Mouse (Mus musculus) thymus, adult 2 months (tissue): ENCODE measurements at regions not wholly inside any gene's neighbourhood (a gene's known extent, or its start where the extent isn't known, plus 50 kb on each side); places are given as distances from the start of the nearest gene placed in this dataset.

Experiments
- DNase-seq: peaks from one replicate; pipeline ENCODE4 v3.0.0; 2021
- H3K27ac ChIP-seq: fragments of 200-500 bp; 2 replicates; pipeline ENCODE4 v1.5.1; 2012; ENCODE audit warnings: low read length, control low read depth; ENCODE audit not compliant: control insufficient read depth, insufficient read depth
- H3K27me3 ChIP-seq: fragments of 200-500 bp; 2 replicates; pipeline ENCODE4 v1.6.1; 2012; ENCODE audit warnings: mild to moderate bottlenecking, low read length, moderate library complexity, mixed read lengths; ENCODE audit not compliant: control insufficient read depth, insufficient read depth
- H3K36me3 ChIP-seq: fragments of 200-500 bp; 2 replicates; pipeline ENCODE4 v1.6.1; 2012; ENCODE audit warnings: mild to moderate bottlenecking, low read length, moderate library complexity; ENCODE audit not compliant: control insufficient read depth, insufficient read depth
- H3K4me1 ChIP-seq: fragments of 200-500 bp; replicated peaks from 2 replicates; pipeline ENCODE4 v1.6.1; 2012; ENCODE audit warnings: low read length; ENCODE audit not compliant: control insufficient read depth, insufficient read depth
- H3K4me3 ChIP-seq: fragments of 200-500 bp; 2 replicates; pipeline ENCODE4 v1.5.1; 2012; ENCODE audit warnings: mild to moderate bottlenecking, low read length, control low read depth, moderate library complexity; ENCODE audit not compliant: control insufficient read depth, insufficient read depth
- CTCF ChIP-seq: fragments of 200-500 bp; IDR thresholded peaks from 2 replicates; pipeline ENCODE4 v1.5.1; 2012; ENCODE audit warnings: mild to moderate bottlenecking, control low read depth, low read length, moderate library complexity, borderline replicate concordance; ENCODE audit not compliant: control insufficient read depth, poor library complexity, insufficient read depth; ENCODE audit errors: extremely low read depth
- POLR2A ChIP-seq: fragments of 200-500 bp; IDR thresholded peaks from 2 replicates; pipeline ENCODE4 v1.6.1; 2012; ENCODE audit warnings: mild to moderate bottlenecking, low read length, control low read depth, moderate library complexity; ENCODE audit not compliant: control insufficient read depth, poor library complexity, insufficient read depth; ENCODE audit errors: extremely low read depth
- WGBS: fragments of 180-500 bp; shearing (Covaris S2); methylation state at CpG from one replicate; pipeline ENCODE4 v1.1.7; 2018; 5-methylcytosine and 5-hydroxymethylcytosine counted together

DNA sequence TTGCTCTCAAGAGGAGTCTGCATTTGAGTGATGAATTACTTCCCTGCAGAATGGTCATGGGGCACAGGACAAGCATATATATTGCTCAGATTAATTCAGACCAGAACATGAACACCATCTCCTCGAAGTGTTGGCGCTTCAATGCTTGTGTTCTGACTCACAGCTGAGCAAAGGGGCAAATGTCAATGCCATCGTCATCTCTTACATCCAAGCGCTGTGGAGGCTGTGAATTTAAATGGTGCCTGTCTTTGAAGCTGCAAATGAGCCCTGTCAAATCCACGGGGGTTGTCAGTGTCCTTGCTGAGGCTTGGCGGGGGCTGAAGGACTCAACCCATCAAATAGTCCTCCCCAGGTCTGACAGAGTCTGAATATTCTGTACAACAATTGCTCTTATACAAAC, 261.2 kb downstream of the Rngtt start:
- no peak for TF ChIP-seq CTCF
- 89% methylated on average over 6 of the region's 6 CpGs for WGBS
- no peak overlapping the region for H3K4me3 ChIP-seq
- H3K27me3 ChIP-seq: no peaks in the 10 kb centered on the region
- H3K36me3 ChIP-seq: no peaks in the 10 kb centered on the region
- no peak overlapping the region for H3K27ac ChIP-seq
- no peak for DNase-seq
- H3K4me1 ChIP-seq: 0 out of 2 replicates have a peak, but pooled peaks cover 2% of the 10 kb centered on the region

DNA sequence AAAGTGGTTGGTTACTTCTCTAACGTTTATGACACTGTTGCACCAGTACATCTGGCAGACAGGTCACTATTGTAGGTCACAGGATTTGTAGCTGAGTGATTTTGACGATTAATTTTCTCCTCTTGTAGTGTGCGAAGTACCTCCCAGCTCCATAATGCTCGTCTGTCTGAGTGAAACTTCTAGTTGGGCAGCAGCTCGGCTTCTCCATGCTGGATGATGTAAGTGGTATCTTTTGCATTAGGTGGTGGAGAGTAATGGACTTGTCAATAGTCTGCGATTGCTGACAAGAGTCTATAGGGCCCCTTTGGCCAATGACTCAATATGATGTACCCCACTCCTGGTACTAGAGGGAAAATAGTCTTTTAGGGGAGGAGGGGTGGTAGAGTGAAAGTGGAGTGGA, 267.5 kb downstream of the Rngtt start:
- 94% methylated on average over 6 of the region's 6 CpGs for WGBS
- TF ChIP-seq CTCF: no peak
- TF ChIP-seq POLR2A: no peak

DNA sequence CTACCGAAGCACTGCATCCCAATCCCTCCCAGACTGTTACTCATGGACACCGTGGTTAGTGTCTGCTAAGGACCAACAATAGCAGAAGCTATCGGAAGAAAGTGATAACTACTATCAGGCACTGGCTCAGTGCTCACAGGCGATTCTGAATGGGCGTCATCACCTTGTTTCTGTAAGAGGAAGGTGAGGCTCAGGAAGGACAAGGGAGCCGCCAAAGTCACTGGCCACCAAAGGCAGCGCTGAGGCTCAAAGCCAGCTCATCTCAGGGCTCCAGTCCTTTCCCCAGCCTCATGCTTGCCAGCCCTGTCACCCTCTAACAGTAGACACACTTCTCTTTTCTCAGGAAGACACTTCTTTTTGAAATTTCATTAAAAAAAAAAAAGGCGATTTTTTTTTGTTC, 270.4 kb downstream of the Rngtt start:
- H3K4me1 ChIP-seq: peaks cover 9% of the 10 kb centered on the region
- WGBS: 77% methylated on average over 8 of the region's 8 CpGs

More for the DNA sequence above, 267.5 kb downstream of the Rngtt start:
- Histone ChIP-seq H3K36me3 (no peaks in the 10 kb centered on the region), H3K27me3 (no peaks in the 10 kb centered on the region), H3K27ac (no peak overlapping the region), H3K4me1 (peaks cover 11% of the 10 kb centered on the region), H3K4me3 (no peak overlapping the region)
- no peak for DNase-seq

DNA sequence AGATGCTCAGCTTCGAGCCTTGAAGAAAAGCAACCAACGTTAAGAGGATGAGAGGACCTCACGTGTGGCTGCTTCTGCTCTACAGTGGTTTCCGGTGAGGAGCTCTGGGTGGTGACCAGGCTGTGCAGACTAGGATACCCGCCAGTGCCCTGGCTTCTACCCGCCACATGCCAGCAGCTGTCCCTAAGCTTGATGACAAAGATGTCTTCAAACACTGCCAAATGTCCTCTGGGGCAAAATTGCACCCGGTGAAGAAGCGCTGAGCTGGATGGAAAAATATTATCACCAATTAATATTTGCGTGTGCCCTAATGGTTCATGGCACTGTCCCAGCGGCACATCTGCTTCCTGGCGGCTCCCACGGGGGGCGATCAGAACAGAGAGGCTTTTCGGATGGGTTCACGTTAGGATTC, 271.1 kb downstream of the Rngtt start:
- Histone ChIP-seq H3K36me3 (no peaks in the 10 kb centered on the region), H3K4me3 (no peak overlapping the region), H3K27me3 (no peaks in the 10 kb centered on the region), H3K4me1 (peaks cover 10% of the 10 kb centered on the region), H3K27ac (peak overlapping the region; percentile 66; the same call in 1 of the 2 replicates)
- TF ChIP-seq CTCF: no peak
- TF ChIP-seq POLR2A: no peak
- DNase-seq: no peak
- WGBS: 56% methylated on average over 15 of the region's 15 CpGs

More for the DNA sequence above, 270.4 kb downstream of the Rngtt start:
- no peak for DNase-seq
- no peaks in the 10 kb centered on the region for H3K27me3 ChIP-seq
- H3K36me3 ChIP-seq: no peaks in the 10 kb centered on the region
- no peak overlapping the region for H3K27ac ChIP-seq
- no peak overlapping the region for H3K4me3 ChIP-seq
- TF ChIP-seq POLR2A (no peak), CTCF (no peak)

DNA sequence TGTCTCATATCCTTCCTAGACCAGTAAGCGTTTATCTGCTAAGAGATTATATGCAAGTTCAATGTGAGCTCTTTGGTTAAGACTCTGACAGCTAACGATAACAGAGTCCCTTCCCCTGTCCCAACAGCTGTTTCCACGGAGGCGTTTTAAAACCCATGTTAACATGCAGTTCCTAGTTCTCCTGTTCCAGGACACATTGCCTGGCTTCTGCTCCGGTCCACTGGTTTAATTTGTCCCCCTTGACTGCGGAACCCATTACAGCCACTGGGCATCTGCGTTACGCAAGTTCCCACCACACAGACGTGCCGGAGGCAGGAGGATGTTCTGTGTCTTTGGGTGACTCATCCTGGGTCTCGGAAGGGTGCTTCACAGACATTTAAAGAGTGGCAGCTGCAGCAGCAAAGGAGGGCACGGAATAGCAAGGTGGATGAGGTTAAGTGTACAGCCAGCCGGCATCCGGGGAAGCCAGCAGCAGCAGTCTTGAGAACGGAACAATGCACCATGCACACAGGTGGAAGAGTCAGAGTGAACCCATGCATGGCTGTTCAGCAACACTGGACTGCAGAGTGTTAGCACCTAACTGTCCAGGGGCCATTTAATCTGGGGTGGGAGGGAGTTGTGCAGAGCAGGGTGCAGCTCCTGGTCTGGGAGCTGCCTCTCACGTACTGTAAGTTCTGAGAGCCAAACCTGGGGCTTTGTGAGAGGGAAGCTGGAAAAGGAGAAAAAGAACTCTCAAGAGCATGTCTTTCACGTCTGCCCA, 271.8 kb downstream of the Rngtt start:
- Histone ChIP-seq H3K4me1 (peaks cover 18% of the 10 kb centered on the region), H3K27ac (no peak overlapping the region), H3K4me3 (no peak overlapping the region), H3K36me3 (no peaks in the 10 kb centered on the region), H3K27me3 (no peaks in the 10 kb centered on the region)
- WGBS: 80% methylated on average over 17 of the region's 17 CpGs
- TF ChIP-seq CTCF: no peak
- no peak for TF ChIP-seq POLR2A
- DNase-seq: no peak

DNA sequence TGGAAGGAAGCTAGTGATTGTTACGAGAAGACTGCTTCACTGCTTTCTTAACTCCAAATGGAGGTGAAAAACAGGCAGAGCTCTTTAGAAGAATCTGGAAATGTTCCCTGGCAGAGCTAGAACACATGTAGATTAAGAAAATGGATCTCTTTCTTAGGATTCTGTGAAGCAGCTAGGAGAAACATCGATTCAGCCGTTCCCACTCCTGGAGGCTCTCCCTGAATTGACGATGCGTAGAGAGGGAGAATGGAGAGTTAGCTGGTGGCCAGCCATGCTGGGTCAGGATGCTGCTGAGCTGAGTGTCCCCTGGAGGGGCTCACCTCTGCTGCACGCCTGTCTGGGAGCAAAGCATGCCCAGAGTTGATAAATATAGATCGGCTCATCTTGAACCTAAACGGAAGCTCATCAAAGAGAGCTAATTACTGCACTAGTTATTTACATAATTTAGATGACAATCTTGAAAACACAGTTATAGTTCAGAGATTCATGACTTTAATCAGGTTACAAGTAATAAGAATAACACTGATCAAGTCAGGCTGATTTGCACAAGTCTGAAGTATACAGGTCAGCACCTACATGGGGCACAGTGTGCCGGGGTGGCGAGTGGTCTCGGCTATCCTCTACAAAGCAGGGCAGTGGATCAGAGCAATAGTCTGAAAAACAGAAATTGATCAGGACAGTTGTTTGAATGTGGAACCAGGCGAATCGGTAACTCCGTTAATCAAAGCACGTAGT, 273.0 kb downstream of the Rngtt start:
- no peaks in the 10 kb centered on the region for H3K27me3 ChIP-seq
- H3K36me3 ChIP-seq: no peaks in the 10 kb centered on the region
- peaks cover 26% of the 10 kb centered on the region for H3K4me1 ChIP-seq
- no peak for DNase-seq
- TF ChIP-seq CTCF (no peak), POLR2A (no peak)
- H3K4me3 ChIP-seq: no peak overlapping the region
- H3K27ac ChIP-seq: no peak overlapping the region
- 99% methylated on average over 15 of the region's 15 CpGs for WGBS
